Mouse (Mus musculus) brain, embryonic 14.5 days (tissue): ENCODE results near the gene Bax.

Experiments used
- CTCF ChIP-seq: fragments of 200-500 bp; IDR thresholded peaks from 2 replicates; pipeline ENCODE4 v1.5.1; 2012; ENCODE audit warnings: inconsistent platforms, mild to moderate bottlenecking, moderate library complexity, borderline replicate concordance; ENCODE audit not compliant: insufficient read depth, insufficient read length; ENCODE audit errors: extremely low read depth
- POLR2A ChIP-seq: fragments of 200-500 bp; IDR thresholded peaks from 2 replicates; pipeline ENCODE4 v1.6.1; 2012; ENCODE audit warnings: mild to moderate bottlenecking, inconsistent platforms, borderline replicate concordance; ENCODE audit not compliant: poor library complexity, insufficient read depth, insufficient read length, severe bottlenecking; ENCODE audit errors: extremely low read depth

- peak; percentile 20; the same call in 1 of the 2 replicates for TF ChIP-seq CTCF
- no peak for TF ChIP-seq POLR2A
These were observed 29.0 kb downstream of the Bax start, which contains the start of gene Ruvbl2 for GRCm38 (mm10) chr7:45437521-45438276.
